Mouse (Mus musculus): Measurements from ENCODE around the gene Tmem222.

Gene Tmem222

GRCm38 (mm10) chr4:133285299-133285698, 7.7 kb upstream of the Tmem222 start:
- no peak for DNase-seq (ENCODE audit: low spot score in 2 of 2)

- DNase-seq (ENCODE audit: low spot score in 2 of 2) = no peak
These were observed 5.1 kb upstream of the Tmem222 start for GRCm38 (mm10) chr4:133282656-133283055.

GRCm38 (mm10) chr4:133281951-133282481, 4.4 kb upstream of the Tmem222 start:
- no peak for DNase-seq (ENCODE audit: low spot score in 2 of 2)

GRCm38 (mm10) chr4:133281513-133281912, 3.9 kb upstream of the Tmem222 start:
- no peak for DNase-seq (ENCODE audit: low spot score in 2 of 2)

- no peak for DNase-seq (ENCODE audit: low spot score in 2 of 2)
These were observed 890 bp upstream of the Tmem222 start for GRCm38 (mm10) chr4:133278482-133278881.

- DNase-seq (ENCODE audit: low spot score in 2 of 2) = no peak
These were observed 475 bp upstream of the Tmem222 start for GRCm38 (mm10) chr4:133278067-133278466.

GRCm38 (mm10) chr4:133270929-133271328, 6.7 kb downstream of the Tmem222 start:
- DNase-seq (ENCODE audit: low spot score in 2 of 2) = no peak

- peak in 1 of 2 experiments; percentile 50 for DNase-seq (ENCODE audit: low spot score in 2 of 2)
These were observed 8.0 kb downstream of the Tmem222 start for GRCm38 (mm10) chr4:133269596-133269995.

- no peak for DNase-seq (ENCODE audit: low spot score in 2 of 2)
These were observed 8.7 kb downstream of the Tmem222 start for GRCm38 (mm10) chr4:133268931-133269330.

- DNase-seq (ENCODE audit: low spot score in 2 of 2) = peak in 1 of 2 experiments; percentile 40
These were observed 11.2 kb downstream of the Tmem222 start for GRCm38 (mm10) chr4:133266248-133266880.

- DNase-seq (ENCODE audit: low spot score in 2 of 2) = no peak
These were observed 11.8 kb downstream of the Tmem222 start for GRCm38 (mm10) chr4:133265759-133266158.

GRCm38 (mm10) chr4:133265297-133265696, 12.3 kb downstream of the Tmem222 start:
- no peak for DNase-seq (ENCODE audit: low spot score in 2 of 2)

GRCm38 (mm10) chr4:133264559-133264958, 13.0 kb downstream of the Tmem222 start:
- no peak for DNase-seq (ENCODE audit: low spot score in 2 of 2)

- DNase-seq (ENCODE audit: low spot score in 2 of 2) = no peak
These were observed 13.8 kb downstream of the Tmem222 start for GRCm38 (mm10) chr4:133263756-133264155.

- no peak for DNase-seq (ENCODE audit: low spot score in 2 of 2)
These were observed 14.7 kb downstream of the Tmem222 start, which contains the start of gene Sytl1 for GRCm38 (mm10) chr4:133262882-133263281. Gene Sytl1 (minus strand): TSS chr4:133263113.

- no peak for DNase-seq (ENCODE audit: low spot score in 2 of 2)
These were observed 15.2 kb downstream of the Tmem222 start for GRCm38 (mm10) chr4:133262375-133262765.

GRCm38 (mm10) chr4:133261641-133262374, 15.8 kb downstream of the Tmem222 start:
- DNase-seq (ENCODE audit: low spot score in 2 of 2) = peak in 1 of 2 experiments; percentile 65

GRCm38 (mm10) chr4:133257798-133258408, 19.7 kb downstream of the Tmem222 start:
- peak; percentile 55 to 73 for DNase-seq (ENCODE audit: low spot score in 2 of 2)

GRCm38 (mm10) chr4:133257230-133257629, 20.4 kb downstream of the Tmem222 start:
- DNase-seq (ENCODE audit: low spot score in 2 of 2) = peak in 1 of 2 experiments; percentile 47

- DNase-seq (ENCODE audit: low spot score in 2 of 2) = no peak
These were observed 20.8 kb downstream of the Tmem222 start for GRCm38 (mm10) chr4:133256820-133257219.

- no peak for DNase-seq (ENCODE audit: low spot score in 2 of 2)
These were observed 22.2 kb downstream of the Tmem222 start for GRCm38 (mm10) chr4:133255392-133255791.

- DNase-seq (ENCODE audit: low spot score in 2 of 2) = no peak
These were observed 24.2 kb downstream of the Tmem222 start for GRCm38 (mm10) chr4:133253412-133253811.

All from urinary bladder, postnatal 36 days (tissue).